Mouse (Mus musculus) gastrocnemius, postnatal 4 days (tissue): ENCODE measurements around the gene Limch1. TPM values are rescaled to one million over a fixed set of nuclear protein-coding genes. Genes with fewer than 3 reads are reported as not detected.

Experiments
- DNase-seq, 2 experiments: peaks; one replicate each; pipeline ENCODE4 v3.0.0; 2021 to 2022; ENCODE audit warnings: low spot score in 2 of 2, mixed read lengths in 2 of 2
- long read RNA-seq, 2 experiments: library from polyadenylated mRNA; stranded (forward); transcript quantifications; one replicate each; pipeline ENCODE4 v2.0.0; 2021
- total RNA-seq, 2 experiments: library from RNA; stranded (reverse); gene quantifications; 2 replicates each; pipeline ENCODE4 v1.2.3; 2021

The Limch1 gene
- 100 to 1,000 TPM; 232 to 234 TPM for total RNA-seq
- long read RNA-seq, experiment 1, partial matches to known transcripts, result 3 of 25 reads
- long read RNA-seq, experiment 1, other reads (novel, unspliced or antisense), result 21 of 25 reads
- long read RNA-seq, experiment 2, partial matches to known transcripts, result 10 of 35 reads
- long read RNA-seq, experiment 2, other reads (novel, unspliced or antisense), result 21 of 35 reads

DNA sequence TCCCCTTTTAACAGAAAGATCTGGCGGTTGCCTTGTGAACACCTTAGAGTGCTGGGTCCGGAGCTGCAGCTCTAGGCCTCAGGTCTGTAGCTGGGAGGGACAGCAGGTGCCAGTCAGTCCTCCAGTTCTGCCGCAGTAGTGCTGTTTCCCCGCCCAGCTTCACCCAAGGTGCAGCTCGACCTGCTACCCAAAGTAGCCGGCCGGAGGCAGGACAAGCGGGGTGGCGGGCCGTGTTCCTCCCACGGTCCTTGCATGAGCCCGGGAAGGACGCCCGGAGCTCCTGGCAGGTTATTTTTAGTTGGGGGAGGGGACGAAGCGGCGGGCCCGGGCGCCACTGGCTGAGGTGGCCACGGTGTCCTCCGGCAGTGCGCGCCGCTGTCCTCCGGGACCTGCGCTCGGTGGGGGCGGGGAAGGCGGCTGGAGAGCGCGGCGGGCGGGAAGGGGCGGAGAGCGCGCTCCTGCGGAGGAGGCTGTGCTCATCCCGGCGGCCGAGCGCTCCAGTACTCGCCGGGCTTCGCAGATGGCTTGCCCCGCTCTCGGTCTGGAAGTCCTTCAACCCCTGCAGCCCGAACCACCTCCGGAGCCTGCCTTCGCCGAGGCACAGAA lies at the start of gene Limch1:
Gene Limch1 (plus strand): TSS at position 438 of the 606 bp plus-strand sequence.
- DNase-seq, result peak; percentile 64 to 76

DNA sequence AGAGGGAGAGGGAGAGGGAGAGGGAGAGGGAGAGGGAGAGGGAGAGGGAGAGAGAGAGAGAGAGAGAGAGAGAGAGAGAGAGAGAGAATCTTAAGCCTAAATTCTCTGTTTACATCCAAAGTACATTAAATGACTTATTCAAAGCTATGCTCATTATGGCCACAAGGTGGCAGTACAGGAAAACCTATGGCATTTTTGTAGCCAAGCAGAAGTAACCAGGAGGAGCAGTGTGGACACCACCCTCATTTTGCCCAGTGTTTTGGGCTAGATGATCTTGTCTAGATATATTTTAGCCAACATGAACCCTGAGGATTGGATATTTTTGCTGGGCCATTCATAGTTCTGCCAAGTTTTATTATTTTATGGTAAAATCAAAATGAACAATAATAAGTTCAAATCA lies 48.5 kb upstream of the Limch1 start:
- DNase-seq, result peak in 1 of 2 experiments; percentile 40

DNA sequence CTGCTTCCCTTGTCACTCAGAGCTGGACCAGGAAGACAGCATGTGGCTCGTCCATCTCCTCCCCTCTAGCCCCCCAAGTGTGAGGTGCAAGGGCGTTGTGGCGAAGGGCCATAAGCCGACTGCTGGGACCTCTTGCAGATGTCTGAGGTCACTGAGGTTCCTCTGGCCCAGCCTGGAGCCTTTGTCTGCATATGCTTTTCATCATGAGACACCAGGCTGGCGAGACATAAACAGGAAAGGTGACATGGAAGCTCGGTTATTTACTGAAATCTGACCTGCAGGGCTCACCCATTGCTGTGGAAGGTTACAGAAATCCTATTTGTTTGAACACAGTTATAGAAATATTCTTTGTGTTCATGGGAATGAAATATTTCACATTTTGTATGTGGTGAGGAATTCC lies 45.7 kb upstream of the Limch1 start:
- DNase-seq, result no peak

DNA sequence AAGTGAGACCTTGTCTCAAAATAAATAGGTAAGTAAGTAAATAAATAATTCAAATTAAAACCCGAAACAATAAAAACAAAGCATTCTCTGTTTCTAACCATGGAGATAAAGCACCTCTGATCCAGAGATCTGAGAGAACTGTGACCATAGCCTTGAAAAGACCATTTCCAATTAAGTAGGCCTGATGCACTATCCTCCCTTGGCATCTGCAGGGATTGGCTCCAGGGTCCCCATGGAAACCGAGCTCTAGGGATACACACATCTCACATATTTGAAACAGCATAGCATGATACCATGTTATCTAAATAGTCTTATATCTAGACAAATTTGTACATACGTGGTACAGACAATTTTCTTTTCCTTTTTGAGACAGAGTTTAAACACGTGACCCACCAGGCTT lies 43.7 kb upstream of the Limch1 start:
- no peak for DNase-seq

DNA sequence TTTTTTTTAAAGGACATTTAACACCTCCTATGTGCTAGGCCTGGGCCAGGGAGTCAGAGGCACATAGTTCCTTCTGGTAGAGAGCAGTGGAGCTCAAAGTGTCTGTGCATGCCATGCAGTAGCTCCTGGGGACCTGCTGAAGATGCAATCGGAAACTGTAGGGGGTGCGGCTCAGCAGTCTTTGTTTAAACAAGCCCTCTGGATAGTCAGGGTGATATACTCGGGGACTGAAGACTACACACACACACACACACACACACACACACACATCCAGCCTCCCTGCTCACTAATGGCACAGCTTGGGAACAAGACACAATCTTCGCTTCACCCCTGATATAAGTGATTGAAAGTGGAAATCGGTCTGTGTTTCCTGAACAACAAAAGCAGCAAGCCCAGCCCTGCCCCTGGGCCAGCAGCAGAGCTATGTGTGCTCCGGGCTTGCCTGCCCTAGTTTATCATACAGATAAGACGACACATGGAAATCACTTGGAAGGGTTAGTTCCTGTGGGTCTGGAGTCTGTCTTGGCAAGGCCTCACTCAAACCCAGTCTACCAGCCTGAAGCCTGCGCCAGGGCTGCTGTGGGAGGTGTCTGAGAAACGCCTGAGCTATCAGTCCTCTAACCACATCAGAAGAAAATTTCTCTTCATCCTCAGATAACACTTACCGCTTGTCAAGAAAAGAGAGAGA lies 42.2 kb upstream of the Limch1 start:
- no peak for DNase-seq

DNA sequence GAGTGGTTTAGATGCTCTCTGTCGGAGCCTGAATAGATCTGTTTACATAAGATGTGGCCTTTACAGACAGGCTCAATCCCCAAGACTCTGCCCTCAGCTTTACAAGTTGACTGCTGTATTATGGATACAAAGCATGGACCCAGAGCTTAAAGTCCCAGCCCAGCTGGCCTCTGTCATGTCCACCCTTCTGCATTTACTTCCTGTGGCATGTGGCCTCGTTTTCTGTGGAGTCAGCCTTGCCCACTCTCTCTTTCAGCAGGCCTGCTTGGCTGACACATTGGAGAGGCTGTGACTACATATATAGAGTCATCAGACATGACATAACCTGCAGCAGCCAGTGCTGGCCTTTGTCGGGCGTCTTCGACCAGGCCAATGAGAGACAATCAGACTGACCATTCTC lies 37.8 kb upstream of the Limch1 start:
- no peak for DNase-seq

DNA sequence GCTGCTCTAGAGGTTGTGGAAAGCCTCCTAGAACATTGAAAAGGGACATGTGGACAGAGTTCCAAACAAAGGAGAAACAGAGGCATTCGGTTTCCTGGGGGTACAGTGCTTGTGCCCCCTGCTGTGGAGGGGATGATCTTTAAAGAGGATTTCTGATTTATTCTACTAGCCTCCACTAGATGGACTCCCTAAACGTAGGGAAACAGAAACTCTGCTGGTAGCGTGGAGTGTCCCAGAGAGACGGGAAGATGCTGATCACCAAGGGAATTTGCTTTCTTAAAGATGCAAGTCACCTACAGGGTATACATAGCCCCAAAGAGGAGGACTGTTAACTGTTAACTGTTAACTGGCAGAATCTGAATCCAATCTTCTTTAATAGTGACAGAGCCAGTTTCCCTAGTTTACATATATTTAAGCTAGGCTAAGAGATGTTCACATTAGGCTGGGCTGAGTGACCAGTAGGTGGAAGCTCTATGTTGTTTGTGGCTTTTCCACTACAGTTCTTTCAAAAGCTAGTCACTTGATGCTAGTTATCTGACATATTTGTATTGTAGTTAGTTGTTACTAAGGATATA lies 35.1 kb upstream of the Limch1 start:
- no peak for DNase-seq

DNA sequence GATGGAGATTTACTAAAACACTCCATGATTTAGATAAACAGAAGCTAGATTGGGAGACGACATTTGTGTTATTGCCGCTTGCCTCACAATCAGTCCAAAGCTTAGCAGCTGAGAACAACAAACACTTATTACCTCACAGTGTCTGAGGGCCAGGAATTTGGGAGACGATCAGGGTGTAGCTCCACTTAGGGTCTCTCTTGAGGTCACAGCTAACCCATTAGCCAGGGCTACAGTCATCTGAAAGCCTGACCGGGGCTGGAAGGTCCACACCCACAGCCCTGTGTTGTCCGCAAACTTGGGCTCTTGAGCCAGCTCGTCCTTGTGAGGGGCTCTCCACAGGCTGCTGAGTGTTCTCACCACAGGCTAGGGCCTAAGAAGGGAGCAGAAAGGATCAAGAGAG lies 32.8 kb upstream of the Limch1 start:
- no peak for DNase-seq

DNA sequence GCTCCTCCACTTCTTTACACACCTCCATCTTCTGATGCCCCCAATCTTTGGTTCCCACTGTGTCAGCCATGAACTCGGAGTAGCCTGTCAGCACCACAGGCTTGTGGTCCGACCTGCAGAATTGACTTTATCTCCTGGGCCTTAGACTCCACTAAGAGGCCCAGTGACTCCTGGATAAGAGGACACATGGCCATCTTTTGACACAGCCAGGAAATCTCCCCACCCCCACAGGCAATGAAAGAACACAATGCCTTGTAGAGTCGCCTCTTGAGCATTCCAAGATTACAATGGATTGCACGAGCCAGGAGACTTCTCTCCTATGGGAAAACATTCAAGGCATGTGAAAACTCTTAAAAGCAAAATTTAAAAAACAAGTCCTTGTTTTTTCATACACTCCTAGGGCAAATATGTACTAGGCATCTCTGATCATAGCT lies 30.1 kb upstream of the Limch1 start:
- no peak for DNase-seq

DNA sequence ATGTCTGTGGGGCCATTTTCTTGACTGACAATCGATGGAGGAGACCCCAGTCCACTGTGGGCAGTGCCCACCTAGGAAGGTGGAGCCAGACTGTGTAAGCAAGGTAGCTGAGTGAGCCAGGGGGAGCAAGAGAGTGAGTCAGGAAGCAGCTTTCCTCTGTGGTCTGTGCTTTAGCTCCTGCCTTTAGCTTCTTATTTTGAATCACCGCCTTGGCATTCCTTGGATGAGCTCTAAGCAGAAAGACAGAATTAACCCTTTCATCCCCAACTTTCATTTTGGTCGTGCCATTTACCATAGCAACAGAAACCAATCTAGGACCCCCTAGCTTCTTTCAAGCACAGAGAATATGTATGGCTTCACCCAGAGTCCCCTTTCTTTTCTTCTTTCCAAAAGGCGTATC lies 27.7 kb upstream of the Limch1 start:
- DNase-seq, result no peak

DNA sequence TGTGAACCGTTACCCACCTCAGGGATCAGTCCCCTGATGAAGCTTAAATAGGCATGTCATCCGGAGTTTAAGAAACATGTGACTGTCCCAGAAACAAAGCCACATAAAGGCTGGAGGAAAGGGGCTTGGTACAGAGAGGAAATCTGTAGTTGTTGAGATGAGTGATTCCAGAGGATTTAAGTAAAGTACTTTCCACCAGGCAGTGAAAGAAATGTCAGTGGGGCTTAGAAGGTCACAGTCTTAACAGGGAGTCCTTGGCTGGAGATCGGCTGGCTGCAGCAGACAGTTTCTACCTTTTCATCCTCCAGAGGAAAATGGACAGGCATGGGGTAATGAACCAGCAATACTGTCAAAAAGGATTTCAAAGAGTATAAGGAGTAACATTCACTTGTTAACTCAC lies 27.2 kb upstream of the Limch1 start:
- no peak for DNase-seq

DNA sequence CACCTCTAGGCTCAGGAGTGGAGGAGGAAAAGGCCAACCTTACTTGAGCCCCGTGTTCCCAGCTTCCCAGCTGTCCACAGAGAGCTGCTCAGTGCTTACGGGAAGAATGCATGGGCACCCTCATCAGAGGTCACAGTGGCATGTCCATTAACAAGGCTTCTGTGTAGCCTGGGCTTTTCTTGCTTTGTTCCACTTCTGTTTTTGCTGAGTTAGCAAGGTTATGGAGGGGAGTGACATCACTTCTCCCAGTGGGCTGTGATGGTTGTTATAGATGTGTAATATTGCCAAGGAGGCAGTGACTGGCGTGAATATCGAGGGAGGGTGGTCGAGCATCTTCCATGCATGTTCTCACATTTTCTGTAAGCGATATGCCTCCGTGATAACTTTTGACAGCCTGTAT lies 26.7 kb upstream of the Limch1 start:
- DNase-seq, result no peak

DNA sequence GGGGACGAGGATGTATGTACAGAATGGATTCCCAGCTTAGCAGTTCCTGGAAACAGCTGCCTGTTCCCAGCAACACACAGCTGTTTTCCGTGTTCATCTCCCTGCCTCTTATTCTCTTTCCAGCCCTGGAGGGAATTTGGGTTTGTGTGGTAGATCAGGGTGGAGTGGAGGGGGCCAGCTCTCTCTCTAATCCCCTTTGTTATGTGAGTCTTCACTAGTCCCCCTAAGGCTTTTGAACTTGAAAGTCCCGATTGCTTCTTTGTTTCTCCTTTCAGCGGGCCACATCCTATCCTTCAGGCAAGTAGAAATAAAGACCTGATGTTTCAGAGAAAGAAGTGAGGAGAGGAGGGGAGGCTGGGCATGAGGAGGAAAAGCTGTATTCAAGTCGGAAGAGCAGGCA lies 24.7 kb upstream of the Limch1 start:
- DNase-seq, result no peak

DNA sequence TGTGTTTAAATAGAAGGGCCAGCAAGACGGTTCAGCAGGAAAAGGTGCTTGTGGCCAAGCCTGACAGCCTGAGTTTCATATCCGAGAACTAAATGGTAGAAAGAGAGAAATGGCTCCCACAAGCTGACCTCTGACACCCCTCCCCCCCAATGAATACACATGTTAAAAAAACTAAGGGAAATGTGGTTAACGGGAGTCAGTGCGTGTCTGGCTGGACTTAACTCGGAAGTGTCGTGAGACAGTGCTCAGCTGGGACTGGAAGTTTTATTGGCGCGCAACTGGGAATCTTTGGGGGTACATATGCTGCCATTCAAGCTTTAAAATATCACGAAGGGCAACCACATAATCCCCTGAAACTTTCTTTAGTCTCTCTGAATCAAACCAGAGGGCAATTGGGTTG lies 23.0 kb upstream of the Limch1 start:
- DNase-seq, result no peak

DNA sequence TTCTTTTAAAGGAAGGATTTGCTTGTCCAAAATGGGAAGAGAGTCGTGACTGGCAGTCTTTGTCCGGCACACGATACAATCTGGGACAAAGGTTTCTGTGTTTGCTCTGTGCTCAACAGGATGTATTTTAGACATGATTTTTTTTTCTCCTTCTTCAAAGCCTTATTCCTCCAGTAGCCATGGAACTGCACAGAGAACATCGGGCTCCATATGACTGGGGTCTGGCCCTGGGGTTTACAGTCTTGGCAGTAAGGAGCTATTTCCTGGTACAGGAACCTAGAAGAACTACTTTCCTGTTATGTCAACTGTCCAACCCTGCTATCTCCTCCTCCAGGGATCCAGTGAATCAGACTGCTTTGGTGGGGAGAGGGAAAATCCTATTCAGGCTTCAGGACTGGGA lies 22.6 kb upstream of the Limch1 start:
- DNase-seq, result no peak

DNA sequence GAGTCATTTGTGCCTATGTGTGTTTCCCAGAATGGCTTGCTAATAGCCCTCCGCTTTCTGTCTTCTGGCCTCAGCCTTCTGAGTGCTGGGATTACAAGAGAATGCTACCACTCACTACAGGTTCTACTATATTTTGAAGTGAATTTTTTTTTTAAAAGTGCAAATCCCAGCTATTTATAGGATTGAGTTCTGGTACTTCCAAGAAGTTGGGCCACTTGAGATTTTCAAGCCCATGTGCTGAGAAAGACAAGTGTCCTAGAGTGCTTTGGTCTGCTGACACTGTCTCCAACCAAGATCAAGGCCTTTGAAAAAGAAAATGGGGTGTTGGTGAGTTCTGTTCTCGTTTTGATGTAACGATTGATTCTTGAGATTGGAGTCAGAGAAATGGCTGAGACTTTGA lies 22.0 kb upstream of the Limch1 start:
- no peak for DNase-seq

DNA sequence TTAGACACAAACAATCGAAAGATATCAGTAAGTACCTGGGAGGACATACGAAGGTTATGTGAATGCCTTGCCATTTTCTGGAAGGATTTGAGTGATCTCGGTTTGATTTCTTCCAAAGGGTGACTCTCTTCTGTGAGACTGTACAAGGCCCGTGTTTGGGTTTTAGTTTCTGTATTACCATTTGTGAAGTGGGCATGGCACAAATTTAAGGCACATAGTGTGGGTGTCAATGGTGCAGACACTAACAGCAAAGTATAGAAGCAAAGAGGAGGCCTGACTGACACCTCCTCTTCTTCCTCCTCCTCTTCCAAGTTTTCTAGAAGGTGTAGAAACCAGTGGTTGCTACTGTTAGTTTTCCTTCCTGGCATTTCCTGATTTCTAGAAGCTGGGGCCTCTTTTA lies 16.3 kb upstream of the Limch1 start:
- no peak for DNase-seq

DNA sequence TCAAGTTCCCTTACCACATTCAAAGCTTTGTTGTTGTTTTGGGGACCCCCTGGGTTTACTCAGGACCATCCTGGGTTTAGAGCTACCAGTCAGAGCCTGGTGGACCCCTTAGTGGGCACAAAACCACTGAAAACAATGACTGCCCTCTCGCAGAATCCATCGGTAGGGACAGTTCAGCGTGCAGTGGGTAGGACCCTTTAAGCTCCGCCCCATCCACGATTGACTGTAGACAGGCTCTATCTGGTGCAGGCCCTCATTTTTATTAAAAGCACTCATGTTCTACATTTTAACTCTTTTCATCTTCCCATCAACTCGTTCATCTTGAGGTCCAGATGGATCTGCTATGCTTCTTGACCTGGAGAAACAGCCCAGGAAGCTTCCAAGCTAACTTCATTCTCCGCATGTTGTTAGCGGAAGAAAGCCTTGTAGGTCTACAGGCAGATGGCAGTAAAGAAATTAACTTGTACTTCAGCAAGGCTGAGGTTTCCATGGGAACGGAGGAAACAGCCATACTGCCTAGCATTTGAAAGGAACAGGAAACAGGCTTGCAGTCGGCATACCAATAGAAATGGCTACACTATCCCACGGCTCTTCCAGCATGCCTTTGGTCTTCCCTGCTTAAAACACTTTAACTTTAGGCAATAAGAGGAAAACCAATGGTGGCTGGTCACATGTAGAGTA lies 14.9 kb upstream of the Limch1 start:
- no peak for DNase-seq

DNA sequence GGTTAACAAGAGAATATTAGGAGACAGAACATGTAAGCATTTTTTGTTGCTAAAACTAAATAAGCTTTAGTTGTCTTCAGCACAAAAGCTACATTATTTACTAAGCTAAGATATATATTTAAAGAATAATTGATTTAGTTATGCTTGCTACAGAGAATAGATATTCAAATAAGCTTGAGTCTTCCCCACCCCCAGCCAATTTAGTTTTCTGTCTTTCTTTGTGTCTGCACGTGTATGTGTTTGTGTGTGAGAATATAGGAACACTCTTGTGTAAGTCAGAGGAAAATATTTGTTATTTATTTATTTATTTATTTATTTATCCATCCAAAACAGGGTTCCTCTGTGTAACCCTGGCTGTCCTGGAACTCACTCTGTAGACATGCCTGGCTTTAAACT lies 14.3 kb upstream of the Limch1 start:
- no peak for DNase-seq

DNA sequence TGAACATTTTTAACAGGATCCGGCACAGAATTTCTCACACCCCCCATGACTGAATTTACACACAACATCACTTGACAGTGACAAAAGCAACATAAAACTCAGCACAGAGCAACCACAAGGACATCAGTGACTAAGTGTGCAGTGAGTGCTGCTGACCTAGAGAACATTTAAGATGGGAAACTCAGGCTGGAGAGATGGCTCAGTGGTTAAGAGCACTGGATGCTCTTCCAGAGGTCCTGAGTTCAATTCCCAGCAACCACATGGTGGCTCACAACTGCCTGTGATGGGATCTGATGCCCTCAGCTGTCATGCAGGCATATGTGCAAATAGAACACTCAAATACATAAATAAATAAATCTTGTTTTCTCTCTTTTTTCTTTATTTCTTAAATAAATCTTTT lies 12.1 kb upstream of the Limch1 start:
- no peak for DNase-seq

DNA sequence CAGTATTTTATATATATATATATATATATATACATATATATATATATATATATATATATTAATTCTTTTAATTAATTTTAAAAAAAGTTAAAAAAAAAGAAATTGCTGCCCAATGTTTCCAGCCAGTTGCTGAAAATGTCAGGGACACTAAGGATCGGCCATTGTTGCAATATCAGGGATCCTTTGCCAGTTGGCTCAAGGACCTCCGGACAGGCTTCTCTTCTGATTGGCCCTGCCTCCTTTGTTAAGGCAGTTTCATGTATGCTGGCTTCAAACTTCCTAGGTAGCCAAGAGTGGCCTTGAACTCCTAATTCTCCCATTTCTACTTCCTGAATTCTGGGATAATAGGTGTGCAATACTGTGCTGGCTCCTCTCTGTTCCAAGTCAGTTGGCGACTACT lies 6.3 kb upstream of the Limch1 start:
- DNase-seq, result no peak
